Mouse (Mus musculus) hindbrain, embryonic 12.5 days (tissue): ENCODE results near the gene Apbb2. TPM values are rescaled to one million over a fixed set of nuclear protein-coding genes. Genes with fewer than 3 reads are reported as not detected.
"Not testable (repeated sequence)": the region's sequence is repeated elsewhere in the genome, so short reads cannot be mapped to it uniquely, and the experiment has no call there.

ENCODE experiments used
- ATAC-seq: fragments of 200-750 bp; cut with Nextera tagmentation; 2 replicates; pipeline ENCODE4 v1.8.0; 2017; ENCODE audit warnings: moderate TSS enrichment; ENCODE audit not compliant: low FRiP score
- H3K27ac ChIP-seq: fragments of 300-500 bp; sonication (generic); 2 replicates; pipeline ENCODE4 v1.5.1; 2016; ENCODE audit warnings: mild to moderate bottlenecking
- H3K27me3 ChIP-seq: fragments of 300-500 bp; sonication (generic); 2 replicates; pipeline ENCODE4 v1.6.1; 2016; ENCODE audit warnings: mild to moderate bottlenecking
- H3K36me3 ChIP-seq: fragments of 300-500 bp; sonication (generic); 2 replicates; pipeline ENCODE4 v1.6.1; 2016; ENCODE audit warnings: mild to moderate bottlenecking
- H3K4me1 ChIP-seq: fragments of 300-500 bp; sonication (generic); 2 replicates; pipeline ENCODE4 v1.6.1; 2016
- H3K4me2 ChIP-seq: fragments of 300-500 bp; sonication (generic); replicated peaks from 2 replicates; pipeline ENCODE4 v1.6.1; 2016; ENCODE audit warnings: mild to moderate bottlenecking
- H3K4me3 ChIP-seq: fragments of 300-500 bp; sonication (generic); 2 replicates; pipeline ENCODE4 v1.5.1; 2016; ENCODE audit warnings: mild to moderate bottlenecking
- H3K9ac ChIP-seq: fragments of 300-500 bp; sonication (generic); 2 replicates; pipeline ENCODE4 v1.6.1; 2016; ENCODE audit warnings: mild to moderate bottlenecking, moderate library complexity
- H3K9me3 ChIP-seq: fragments of 300-500 bp; sonication (generic); replicated peaks from 2 replicates; pipeline ENCODE4 v1.6.1; 2016; ENCODE audit warnings: mild to moderate bottlenecking
- WGBS: fragments of 180-500 bp; shearing (Covaris S2); methylation state at CpG from one replicate; pipeline ENCODE4 v1.1.7; 2016; 5-methylcytosine and 5-hydroxymethylcytosine counted together
- polyA plus RNA-seq: library from polyadenylated mRNA; unstranded; fragments of >200 nt; fragmentation: Nextera tagmentation; extraction: Ambion mirVana; gene quantifications from 2 replicates; pipeline ENCODE4 v1.2.1, GENCODE M21; 2016

Gene Apbb2
- polyA plus RNA-seq, 1 experiment from 2014 or later = 82.4 TPM

DNA sequence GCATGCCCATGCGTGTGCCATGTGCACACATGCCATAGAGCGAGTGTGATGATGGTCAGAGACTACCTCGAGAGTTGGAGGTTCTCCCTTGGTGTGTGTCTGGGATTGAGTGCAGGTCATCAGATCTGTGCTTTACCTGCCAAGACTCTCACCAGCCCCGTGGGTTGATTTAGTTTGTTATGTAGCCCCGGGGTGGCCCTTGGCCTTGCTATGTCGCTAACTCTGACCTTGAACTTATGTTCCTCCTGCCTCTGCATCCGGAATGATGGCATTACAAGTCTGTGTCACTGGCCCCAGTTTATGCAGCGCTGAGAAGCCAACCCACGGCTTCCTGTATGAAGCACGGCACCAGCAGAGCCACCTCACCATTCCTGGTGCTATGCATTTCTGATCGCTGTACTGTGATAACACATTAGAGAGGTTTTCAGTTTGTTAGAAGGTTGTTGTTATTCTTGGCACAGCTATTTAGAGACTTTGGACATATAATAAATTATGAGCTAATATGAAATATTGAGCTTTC is 324.4 kb downstream of the Apbb2 start:
- 91% methylated on average over 11 of the region's 11 CpGs for WGBS
- Histone ChIP-seq H3K9ac (no peak overlapping the region), H3K36me3 (no peaks in the 10 kb centered on the region), H3K27ac (no peak overlapping the region), H3K4me3 (no peak overlapping the region), H3K4me2 (no peak overlapping the region), H3K27me3 (no peaks in the 10 kb centered on the region), H3K9me3 (no peaks in the 10 kb centered on the region; the same call in 1 of the 2 replicates), H3K4me1 (no peaks in the 10 kb centered on the region)
- no peak for ATAC-seq

DNA sequence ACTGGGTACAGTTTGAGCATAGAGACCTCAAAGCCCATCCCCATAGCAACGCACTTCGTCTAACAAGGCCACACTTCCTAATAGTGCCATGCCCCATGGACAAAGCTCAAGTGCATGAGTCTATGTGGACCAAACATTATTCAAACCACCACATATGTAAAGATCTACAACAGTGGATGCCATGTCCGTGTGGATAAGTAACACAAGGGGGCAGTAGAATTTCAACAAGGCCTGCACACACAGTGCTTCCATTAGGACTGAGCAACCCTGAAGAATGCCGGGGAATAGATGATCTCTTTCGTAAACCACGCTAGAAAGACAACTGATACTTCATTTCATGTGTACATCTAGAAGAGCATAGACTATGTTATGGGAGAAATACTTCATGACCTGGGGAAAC is 337.8 kb downstream of the Apbb2 start:
- 76% methylated on average over 6 of the region's 6 CpGs for WGBS
- Histone ChIP-seq H3K9ac (no peak overlapping the region), H3K27me3 (no peaks in the 10 kb centered on the region), H3K27ac (no peak overlapping the region), H3K4me2 (no peak overlapping the region), H3K36me3 (no peaks in the 10 kb centered on the region), H3K4me3 (no peak overlapping the region), H3K9me3 (no peaks in the 10 kb centered on the region), H3K4me1 (no peaks in the 10 kb centered on the region)
- no peak for ATAC-seq

DNA sequence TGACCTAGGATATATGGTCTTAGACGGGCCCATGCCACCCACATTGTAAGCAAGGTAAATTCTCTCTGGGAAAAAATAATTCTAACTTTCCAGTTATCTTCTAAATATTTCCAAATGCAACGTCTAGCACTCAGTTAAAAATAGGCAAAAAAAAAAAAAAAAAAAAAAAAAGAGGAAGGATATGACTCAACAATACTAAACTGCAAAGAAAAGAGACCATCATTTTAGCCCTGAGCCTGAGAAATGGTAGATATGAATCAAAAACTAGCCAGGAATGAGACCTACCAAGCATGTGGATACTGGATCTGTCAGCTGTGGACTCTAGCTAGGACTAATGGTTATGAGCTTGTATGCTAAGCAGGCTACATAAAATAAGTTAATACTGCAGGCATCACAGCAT is 338.9 kb downstream of the Apbb2 start:
- H3K4me2 ChIP-seq = no peak overlapping the region
- H3K4me1 ChIP-seq = no peaks in the 10 kb centered on the region
- H3K27me3 ChIP-seq = no peaks in the 10 kb centered on the region
- H3K27ac ChIP-seq = no peak overlapping the region
- no peak overlapping the region for H3K4me3 ChIP-seq
- no peak for ATAC-seq
- H3K9me3 ChIP-seq = no peaks in the 10 kb centered on the region
- no peaks in the 10 kb centered on the region for H3K36me3 ChIP-seq
- H3K9ac ChIP-seq = no peak overlapping the region
- WGBS = 94% methylated on average over 2 of the region's 2 CpGs

DNA sequence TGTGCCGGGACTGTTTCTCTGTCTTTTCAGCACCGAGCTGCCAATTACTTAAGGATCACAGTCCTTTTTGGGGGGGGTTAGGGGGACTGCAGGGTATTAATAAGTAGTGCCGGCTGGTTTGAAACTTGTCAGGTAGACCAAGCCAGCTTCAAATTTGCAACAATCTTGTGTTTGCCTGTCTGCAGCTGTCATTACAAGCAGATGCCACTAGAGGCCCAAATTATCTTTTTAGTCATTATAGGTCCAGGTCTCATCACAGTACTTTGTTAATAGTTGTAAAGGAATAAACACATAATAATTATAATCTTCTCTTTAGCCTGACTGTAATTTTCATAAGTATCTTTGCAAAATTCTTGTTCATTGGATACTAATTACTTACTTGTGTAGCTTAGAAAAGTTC is 344.2 kb downstream of the Apbb2 start:
- H3K9me3 ChIP-seq = no peaks in the 10 kb centered on the region
- no peak overlapping the region for H3K9ac ChIP-seq
- H3K4me1 ChIP-seq = no peaks in the 10 kb centered on the region
- WGBS = 62% methylated on average over 3 of the region's 3 CpGs
- H3K27ac ChIP-seq = no peak overlapping the region
- no peak overlapping the region for H3K4me2 ChIP-seq
- H3K36me3 ChIP-seq = no peaks in the 10 kb centered on the region
- no peak for ATAC-seq
- H3K4me3 ChIP-seq = no peak overlapping the region
- no peaks in the 10 kb centered on the region for H3K27me3 ChIP-seq

DNA sequence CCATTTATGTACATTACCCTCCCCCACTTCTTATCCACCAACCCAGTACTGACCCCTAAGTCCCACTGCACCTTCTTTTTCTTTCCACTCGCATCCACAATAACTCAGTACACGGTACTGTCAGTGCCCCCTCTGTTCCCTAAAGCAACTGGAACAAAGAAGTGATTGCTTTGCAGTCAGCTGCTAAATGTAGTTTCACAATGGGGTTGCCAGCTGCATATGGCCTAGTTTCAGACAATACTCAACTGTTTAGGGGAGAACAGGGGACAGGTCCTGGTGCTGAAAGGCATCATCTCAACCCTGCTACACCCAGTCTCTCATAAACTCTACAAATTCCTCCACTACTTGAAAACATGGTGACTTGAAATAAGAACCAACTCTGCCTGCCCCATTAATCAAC is 347.4 kb downstream of the Apbb2 start:
- H3K27ac ChIP-seq = no peak overlapping the region
- no peak overlapping the region for H3K4me3 ChIP-seq
- no peak overlapping the region for H3K4me2 ChIP-seq
- WGBS = 49% methylated on average over 2 of the region's 2 CpGs
- H3K9ac ChIP-seq = no peak overlapping the region
- ATAC-seq = no peak
- H3K4me1 ChIP-seq = no peaks in the 10 kb centered on the region
- H3K9me3 ChIP-seq = no peaks in the 10 kb centered on the region
- no peaks in the 10 kb centered on the region for H3K36me3 ChIP-seq
- H3K27me3 ChIP-seq = no peaks in the 10 kb centered on the region

DNA sequence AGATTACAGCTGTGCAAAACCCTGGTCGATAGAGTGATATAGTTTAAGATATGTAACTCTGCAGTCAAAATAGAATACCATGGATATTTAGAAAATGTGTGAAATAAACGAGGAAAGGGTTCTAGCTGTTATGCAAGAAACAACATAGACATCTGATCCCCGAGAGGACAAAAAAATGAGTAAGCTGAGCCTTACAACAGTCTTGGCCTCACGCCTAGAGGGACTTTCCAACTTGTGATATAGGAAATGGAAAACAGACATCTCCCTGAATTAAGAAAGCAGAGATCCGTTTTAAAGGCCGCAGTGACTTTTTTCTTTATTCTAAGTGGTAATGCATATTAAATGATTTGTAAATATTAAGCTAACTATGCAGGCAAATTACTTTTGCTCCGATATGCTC is 349.0 kb downstream of the Apbb2 start:
- no peak overlapping the region for H3K4me2 ChIP-seq
- no peaks in the 10 kb centered on the region for H3K9me3 ChIP-seq
- no peaks in the 10 kb centered on the region for H3K27me3 ChIP-seq
- H3K9ac ChIP-seq = no peak overlapping the region
- ATAC-seq = no peak
- H3K27ac ChIP-seq = no peak overlapping the region
- no peak overlapping the region for H3K4me3 ChIP-seq
- 80% methylated on average over 7 of the region's 7 CpGs for WGBS
- H3K36me3 ChIP-seq = no peaks in the 10 kb centered on the region
- H3K4me1 ChIP-seq = no peaks in the 10 kb centered on the region

DNA sequence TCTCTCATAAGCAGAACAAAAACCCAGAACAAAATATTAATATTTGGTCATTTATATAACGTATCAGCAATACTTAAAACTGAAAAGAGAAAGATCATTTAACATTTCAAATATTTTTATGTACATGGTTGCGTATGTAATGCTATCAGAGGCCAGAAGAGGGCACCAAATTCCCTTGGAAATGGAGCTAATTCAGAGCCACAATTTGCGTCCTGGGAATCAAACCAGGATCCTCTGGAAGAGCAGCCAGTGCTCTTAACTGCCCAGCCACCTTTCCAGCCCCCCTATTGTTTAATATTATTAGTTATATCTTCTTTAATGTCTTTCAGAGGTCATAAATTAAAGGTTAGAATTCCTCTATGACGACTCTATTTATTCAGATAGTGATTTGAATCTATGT is 355.2 kb downstream of the Apbb2 start:
- Histone ChIP-seq H3K4me3 (no peak overlapping the region), H3K4me1 (peaks cover 7% of the 10 kb centered on the region), H3K9me3 (no peaks in the 10 kb centered on the region), H3K4me2 (no peak overlapping the region), H3K27ac (no peak overlapping the region), H3K27me3 (no peaks in the 10 kb centered on the region), H3K36me3 (no peaks in the 10 kb centered on the region), H3K9ac (no peak overlapping the region)
- 32% methylated on average over 4 of the region's 4 CpGs for WGBS
- no peak for ATAC-seq

DNA sequence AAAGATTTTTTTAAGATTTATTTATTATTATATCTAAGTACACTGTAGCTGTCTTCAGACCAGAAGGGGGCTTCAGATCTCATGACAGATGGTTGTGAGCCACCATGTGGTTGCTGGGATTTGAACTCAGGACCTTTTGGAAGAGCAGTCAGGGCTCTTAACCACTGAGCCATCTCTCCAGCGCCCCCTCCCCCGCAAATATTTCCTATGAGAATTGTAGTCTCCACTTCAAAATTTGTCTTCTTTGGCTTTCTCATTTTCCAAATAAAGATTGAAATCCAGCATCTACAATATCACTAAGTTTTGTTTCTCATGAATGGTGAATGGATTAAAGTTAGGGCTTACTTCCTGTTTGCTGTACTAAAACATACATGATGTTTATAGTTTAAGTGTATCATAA is 356.1 kb downstream of the Apbb2 start:
- WGBS = 88% methylated on average over 2 of the region's 2 CpGs
- Histone ChIP-seq H3K4me2 (no peak overlapping the region), H3K27ac (no peak overlapping the region), H3K36me3 (no peaks in the 10 kb centered on the region), H3K27me3 (no peaks in the 10 kb centered on the region), H3K9me3 (no peaks in the 10 kb centered on the region), H3K4me1 (peaks cover 7% of the 10 kb centered on the region), H3K4me3 (no peak overlapping the region), H3K9ac (no peak overlapping the region)
- no peak for ATAC-seq

DNA sequence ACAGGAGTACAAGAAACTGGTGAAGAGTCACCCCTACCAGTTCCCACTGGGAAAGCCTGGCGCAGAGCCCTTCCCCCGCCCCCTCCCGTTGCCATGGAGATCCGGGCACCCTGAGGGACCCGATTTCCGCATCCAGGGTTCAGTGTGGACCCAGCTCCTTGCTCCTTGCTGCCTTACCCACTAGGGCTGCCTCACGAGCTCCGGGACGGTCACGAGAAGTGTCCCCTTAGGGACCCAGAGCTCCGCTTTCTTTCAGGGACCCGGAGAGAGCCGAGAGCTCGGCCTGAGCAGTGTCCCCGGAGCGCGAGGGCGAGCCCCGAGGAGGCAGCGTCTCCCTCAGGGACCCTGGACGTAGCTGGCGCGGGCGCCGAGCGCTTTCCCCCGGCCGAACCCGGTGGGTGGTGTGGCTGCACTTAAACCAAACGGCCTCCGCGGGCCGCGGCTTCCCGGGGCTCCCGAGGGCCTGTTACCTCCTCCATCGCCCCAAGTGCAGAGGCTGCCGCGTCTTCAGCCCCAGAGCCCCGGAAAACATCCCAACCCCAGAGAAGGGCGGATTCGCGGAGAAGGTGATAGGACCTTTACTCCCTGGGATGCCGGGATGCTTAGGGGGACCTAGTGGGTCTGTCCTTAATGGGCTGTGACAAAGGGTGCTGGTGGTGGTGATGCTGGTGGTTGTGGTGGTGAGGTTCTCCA is 358.7 kb downstream of the Apbb2 start, which contains the start of gene Nsun7:
Gene Nsun7, plus strand, starts transcription at position 142 of the 693 bp plus-strand sequence.
- 1% methylated on average over 44 of the region's 44 CpGs for WGBS
- ATAC-seq = peak; percentile 86
- H3K27me3 ChIP-seq = no peaks in the 10 kb centered on the region
- no peaks in the 10 kb centered on the region for H3K36me3 ChIP-seq
- H3K27ac ChIP-seq = peak within 1 kb of the TSS; percentile 19; the same call in 1 of the 2 replicates
- no peaks in the 10 kb centered on the region for H3K9me3 ChIP-seq
- peak within 1 kb of the TSS; percentile 65 for H3K4me3 ChIP-seq
- peak within 1 kb of the TSS; percentile 63 for H3K9ac ChIP-seq
- peak within 1 kb of the TSS; percentile 90 for H3K4me2 ChIP-seq
- peaks cover 7% of the 10 kb centered on the region for H3K4me1 ChIP-seq

DNA sequence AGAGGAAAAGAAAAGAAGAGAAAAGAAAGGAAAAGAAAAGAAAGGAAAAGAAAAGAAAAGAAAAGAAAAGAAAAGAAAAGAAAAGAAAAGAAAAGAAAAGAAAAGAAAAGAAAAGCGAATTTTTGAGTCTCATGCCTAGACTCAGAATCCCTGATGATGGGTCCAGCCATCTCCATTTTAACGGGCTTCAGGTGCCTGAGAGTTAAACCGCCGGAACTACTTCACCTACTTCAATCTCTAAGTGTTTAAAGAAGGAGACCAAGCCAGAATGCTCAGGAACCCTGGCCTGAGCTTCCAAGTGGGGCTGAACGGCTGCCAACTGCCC is 359.2 kb downstream of the Apbb2 start:
- not testable (repeated sequence) for H3K36me3 ChIP-seq, H3K9me3 ChIP-seq, H3K27ac ChIP-seq, H3K27me3 ChIP-seq, H3K4me1 ChIP-seq, ATAC-seq
- Histone ChIP-seq H3K4me2 (peak overlapping the region; percentile 90), H3K4me3 (peak overlapping the region; percentile 65), H3K9ac (peak overlapping the region; percentile 63)
- WGBS = 5% methylated on average over 5 of the region's 5 CpGs

DNA sequence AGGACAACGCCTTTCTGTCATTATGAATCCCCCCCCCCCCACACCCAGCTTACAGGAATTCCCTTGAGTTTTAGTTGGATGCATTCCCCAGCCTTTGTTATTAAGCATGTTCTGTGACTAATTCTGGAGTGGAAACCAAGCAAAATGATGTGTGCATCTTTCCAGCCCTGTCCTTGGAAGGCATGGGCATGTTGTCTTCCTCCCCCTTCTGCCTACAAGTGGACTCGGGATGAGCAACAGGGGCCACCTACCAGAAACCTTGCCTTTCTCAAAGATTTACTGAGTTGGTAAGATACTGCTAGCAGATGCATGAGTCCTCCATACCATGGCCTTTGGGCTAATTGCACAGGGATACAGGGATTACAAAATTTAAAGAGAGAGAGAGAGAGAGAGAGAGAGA is 359.6 kb downstream of the Apbb2 start:
- ATAC-seq = no peak
- no peak overlapping the region for H3K27ac ChIP-seq

DNA sequence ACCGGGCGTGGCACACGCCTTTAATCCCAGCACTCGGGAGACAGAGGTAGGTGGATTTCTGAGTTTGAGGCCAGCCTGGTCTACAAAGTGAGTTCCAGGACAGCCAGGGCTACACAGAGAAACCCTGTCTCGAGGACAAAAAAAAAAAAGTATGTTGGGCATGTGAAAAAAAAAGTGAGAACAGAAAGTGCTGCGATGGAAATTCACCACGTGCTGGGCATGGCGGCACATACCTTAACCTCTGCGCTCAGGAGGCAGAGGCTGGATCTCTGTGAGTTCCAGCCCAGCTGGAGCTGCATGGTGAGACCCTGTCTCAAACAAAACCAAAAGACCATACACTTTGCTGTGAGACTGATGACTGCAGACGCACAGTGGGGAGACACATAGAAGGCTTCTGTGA is 363.5 kb downstream of the Apbb2 start:
- Histone ChIP-seq H3K27ac (no peak overlapping the region), H3K36me3 (no peaks in the 10 kb centered on the region), H3K9me3 (no peaks in the 10 kb centered on the region; the same call in 1 of the 2 replicates), H3K9ac (no peak overlapping the region), H3K4me1 (peaks cover 7% of the 10 kb centered on the region), H3K27me3 (no peaks in the 10 kb centered on the region), H3K4me3 (no peak overlapping the region), H3K4me2 (no peak overlapping the region)
- ATAC-seq = no peak
- WGBS = 87% methylated on average over 10 of the region's 10 CpGs

More for the DNA sequence above, 359.6 kb downstream of the Apbb2 start:
- Histone ChIP-seq H3K9me3 (no peaks in the 10 kb centered on the region), H3K4me3 (no peak overlapping the region), H3K9ac (no peak overlapping the region), H3K27me3 (no peaks in the 10 kb centered on the region), H3K4me2 (no peak overlapping the region; the same call in 1 of the 2 replicates), H3K4me1 (peaks cover 7% of the 10 kb centered on the region), H3K36me3 (no peaks in the 10 kb centered on the region)
- WGBS = 74% methylated on average over 2 of the region's 2 CpGs

DNA sequence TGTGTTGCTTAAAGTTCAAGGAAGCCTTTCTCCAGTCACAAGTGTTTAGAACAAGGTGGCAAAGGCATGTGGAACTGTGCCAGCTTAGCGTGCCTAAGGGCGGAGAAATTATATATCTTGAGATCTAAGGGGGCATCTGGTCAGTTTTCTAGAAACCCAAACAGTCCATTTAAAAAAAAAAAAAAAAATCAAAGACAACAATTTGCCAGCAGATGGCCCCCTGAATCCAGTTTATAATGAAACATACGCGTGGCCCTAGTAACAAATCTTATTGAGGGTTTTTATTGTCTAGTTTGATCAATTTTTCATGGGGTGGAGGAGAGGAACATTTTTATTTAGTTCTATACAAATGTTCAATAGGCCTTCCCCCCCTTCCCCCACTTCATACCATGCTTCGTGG is 365.4 kb downstream of the Apbb2 start:
- H3K36me3 ChIP-seq = no peaks in the 10 kb centered on the region
- H3K9ac ChIP-seq = no peak overlapping the region
- H3K9me3 ChIP-seq = no peaks in the 10 kb centered on the region; the same call in 1 of the 2 replicates
- H3K27ac ChIP-seq = no peak overlapping the region
- H3K4me1 ChIP-seq = no peaks in the 10 kb centered on the region
- no peak overlapping the region for H3K4me3 ChIP-seq
- no peaks in the 10 kb centered on the region for H3K27me3 ChIP-seq
- no peak for ATAC-seq
- 70% methylated on average over 5 of the region's 5 CpGs for WGBS
- no peak overlapping the region for H3K4me2 ChIP-seq
